ENCODE assay signal across 8 mouse cellular contexts in genomic region chr13:112673899-112674447, GRCm38 (mm10). TPM values are rescaled to one million over a fixed set of nuclear protein-coding genes. Genes with fewer than 3 reads are reported as not detected.
A peak's percentile ranks its signal among the peaks of the same experiment; 100 is the strongest.
DNase-seq lines count a peak whose midpoint lies in the region; ATAC-seq and TF ChIP-seq lines count a peak whose summit lies in the region.

No protein-coding gene starts in this region.

- no peak for ATAC-seq in G1E (ENCODE audit: extremely low read depth, insufficient number of reproducible peaks, low FRiP score, poor library complexity, severe bottlenecking)
- peak; percentile 57 for ATAC-seq in liver, embryonic 16.5 days (ENCODE audit: low read depth)
- peak; percentile 86; the same call in 1 of the 2 replicates for ATAC-seq in neural tube, embryonic 14.5 days (ENCODE audit: low read depth)

- intact Hi-C loops in heart, postnatal 14 days (cut with DNase I) = loop anchor here (2.0 to 10.0 kb wide), 6 partner anchors 88 to 363 kb away; partner anchors contain the start of genes Cdc20b and Plpp1

- no peak overlapping the region for H3K9ac ChIP-seq in liver, embryonic 16.5 days (ENCODE audit: low read depth, low read length)
- no peak overlapping the region for H3K9ac ChIP-seq in neural tube, embryonic 14.5 days (replicated peaks; ENCODE audit: low read depth, low read length)

- no peak overlapping the region for H3K27ac ChIP-seq in forebrain, embryonic 10.5 days
- no peak overlapping the region for H3K27ac ChIP-seq in liver, embryonic 16.5 days (ENCODE audit: low read length)
- H3K27ac ChIP-seq in neural tube, embryonic 14.5 days (ENCODE audit: low read depth, low read length) = no peak overlapping the region

- H3K36me3 ChIP-seq in G1E (replicated peaks) = peaks cover 63% of the 10 kb centered on the region
- H3K36me3 ChIP-seq in forebrain, embryonic 10.5 days (replicated peaks) = peaks cover 13% of the 10 kb centered on the region; the same call in 1 of the 2 replicates
- 0 out of 2 replicates have a peak, but pooled peaks cover 3% of the 10 kb centered on the region for H3K36me3 ChIP-seq in liver, embryonic 16.5 days (ENCODE audit: control insufficient read depth, insufficient read depth)
- peaks cover 10% of the 10 kb centered on the region for H3K36me3 ChIP-seq in neural tube, embryonic 14.5 days (ENCODE audit: control insufficient read depth, insufficient read depth, low read length)

- no peak overlapping the region for H3K4me2 ChIP-seq in liver, embryonic 16.5 days (ENCODE audit: low read depth, low read length)
- H3K4me2 ChIP-seq in neural tube, embryonic 14.5 days (ENCODE audit: low read depth, low read length) = no peak overlapping the region

- peaks cover 54% of the 10 kb centered on the region for H3K4me1 ChIP-seq in G1E (ENCODE audit: insufficient read depth, low read depth, low read length)
- H3K4me1 ChIP-seq in forebrain, embryonic 10.5 days = no peaks in the 10 kb centered on the region
- peaks cover 11% of the 10 kb centered on the region for H3K4me1 ChIP-seq in liver, embryonic 16.5 days (ENCODE audit: control insufficient read depth, low read depth, low read length)
- no peaks in the 10 kb centered on the region for H3K4me1 ChIP-seq in neural tube, embryonic 14.5 days (ENCODE audit: control insufficient read depth, insufficient read depth, low read length)

- 18% methylated on average over 9 of the region's 9 CpGs for WGBS in forebrain, embryonic 10.5 days
- 14% methylated on average over 9 of the region's 9 CpGs for WGBS in liver, embryonic 16.5 days (ENCODE audit: insufficient replicate concordance)
- 11% methylated on average over 9 of the region's 9 CpGs for WGBS in neural tube, embryonic 14.5 days

- H3K4me3 ChIP-seq in G1E (ENCODE audit: low read depth, low read length) = no peak overlapping the region
- H3K4me3 ChIP-seq in forebrain, embryonic 10.5 days = no peak overlapping the region
- H3K4me3 ChIP-seq in liver, embryonic 16.5 days (ENCODE audit: low read depth, low read length) = no peak overlapping the region
- no peak overlapping the region for H3K4me3 ChIP-seq in neural tube, embryonic 14.5 days (ENCODE audit: low read depth, low read length)

- no peaks in the 10 kb centered on the region for H3K27me3 ChIP-seq in G1E (ENCODE audit: insufficient read depth, low read length)
- H3K27me3 ChIP-seq in forebrain, embryonic 10.5 days (ENCODE audit: poor library complexity, severe bottlenecking) = no peaks in the 10 kb centered on the region
- no peaks in the 10 kb centered on the region for H3K27me3 ChIP-seq in liver, embryonic 16.5 days (ENCODE audit: control insufficient read depth, insufficient read depth, low read depth, low read length)
- no peaks in the 10 kb centered on the region for H3K27me3 ChIP-seq in neural tube, embryonic 14.5 days (ENCODE audit: control insufficient read depth, insufficient read depth, low read length)

- peak; percentile 46; the same call in 1 of the 2 replicates for TF ChIP-seq CTCF in G1E (IDR thresholded peaks at IDR 0.05; ENCODE audit: low read depth, low read length)

- H3K9me3 ChIP-seq in G1E (replicated peaks) = no peaks in the 10 kb centered on the region
- H3K9me3 ChIP-seq in forebrain, embryonic 10.5 days = peaks cover 3% of the 10 kb centered on the region; the same call in 1 of the 2 replicates
- H3K9me3 ChIP-seq in liver, embryonic 16.5 days (replicated peaks; ENCODE audit: control insufficient read depth, low read length) = no peaks in the 10 kb centered on the region
- no peaks in the 10 kb centered on the region for H3K9me3 ChIP-seq in neural tube, embryonic 14.5 days (ENCODE audit: control insufficient read depth, low read length)

- DNase-seq in G1E (ENCODE audit: low spot score) = peak; percentile 12
- DNase-seq in c-Kit-negative CD71-positive TER-119-positive erythroid progenitor cells, embryonic 14.5 days (ENCODE audit: low read depth, low spot score) = peak; percentile 66
- peak; percentile 40 for DNase-seq in forebrain, embryonic 10.5 days (ENCODE audit: extremely low spot score, low spot score)
- peak; percentile 64 to 80 for DNase-seq in heart, postnatal 14 days
- peak; percentile 67 to 81 for DNase-seq in kidney, postnatal 25 days
- DNase-seq in thymus, postnatal 14 days = peak; percentile 55

RNA-seq across cellular contexts. Expression of gene Slc38a9, which starts 13.4 kb away (rescaled TPM):
- 68.8 and 89.5 TPM in 2 replicates for total RNA-seq in G1E (2014; fragmentation: Nextera tagmentation)
- 29.5 and 31.7 TPM in 2 replicates for total RNA-seq in G1E (2017)
- polyA plus RNA-seq in G1E (2012) = 1.4 and 1.6 TPM in 2 replicates
- 12.3 and 12.5 TPM in 2 replicates for polyA plus RNA-seq in forebrain, embryonic 10.5 days (2016; fragmentation: Nextera tagmentation; extraction: Ambion mirVana)
- 10 to 100 TPM; 10.7 to 12.3 TPM for total RNA-seq in heart, postnatal 14 days (2021)
- polyA plus RNA-seq in liver, embryonic 16.5 days (2015; fragmentation: Nextera tagmentation; extraction: Ambion mirVana) = 14.6 and 16.5 TPM in 2 replicates
- polyA plus RNA-seq in neural tube, embryonic 14.5 days (2014; fragmentation: Nextera tagmentation; extraction: Ambion mirVana) = 25.5 and 26.5 TPM in 2 replicates

RNA-seq across cellular contexts. Expression of gene Ddx4, which starts 21.7 kb away (rescaled TPM):
- total RNA-seq in G1E (2014; fragmentation: Nextera tagmentation) (not detected in 2 replicates), G1E (2017) (0.16 TPM in 1 of 2 replicates, not detected in the other)
- polyA plus RNA-seq in G1E (2012) = not detected in 2 replicates
- polyA plus RNA-seq in forebrain, embryonic 10.5 days (2016; fragmentation: Nextera tagmentation; extraction: Ambion mirVana) = 0.45 and 0.53 TPM in 2 replicates
- total RNA-seq in heart, postnatal 14 days (2021) = under 1 TPM in 1 of 2 experiments, not detected in 1; 0.15 TPM
- polyA plus RNA-seq in liver, embryonic 16.5 days (2015; fragmentation: Nextera tagmentation; extraction: Ambion mirVana) = 0.14 and 0.22 TPM in 2 replicates
- polyA plus RNA-seq in neural tube, embryonic 14.5 days (2014; fragmentation: Nextera tagmentation; extraction: Ambion mirVana) = 0.71 and 1.4 TPM in 2 replicates

Comparison
In these comparisons a context has a peak if more than half of its experiments do, and no peak if none do; other contexts are left out.
1. DNase-seq: peak in every context shown above with its lines; median percentile 74 in kidney, postnatal 25 days; 72 in heart, postnatal 14 days; 66 in c-Kit-negative CD71-positive TER-119-positive erythroid progenitor cells, embryonic 14.5 days; 55 in thymus, postnatal 14 days; 40 in forebrain, embryonic 10.5 days; 12 in G1E.